Mouse (Mus musculus) Patski (cell line): ENCODE data around the gene Gm11541. TPM values are rescaled to one million over a fixed set of nuclear protein-coding genes. Genes with fewer than 3 reads are reported as not detected.

Experiments used
- ATAC-seq: fragments of 100-300 bp; one replicate; pipeline ENCODE4 v1.8.0; 2021
- CTCF ChIA-PET: fragments of 350-600 bp; sonication (Branson Sonifier 250); formaldehyde crosslinking; loops from one replicate; lab custom pipeline; 2022; ENCODE audit warnings: inconsistent platforms; lab: Charles Lee
- POLR2A ChIA-PET: fragments of 350-600 bp; sonication (Branson Sonifier 250); formaldehyde crosslinking; loops from one replicate; lab custom pipeline; 2022; ENCODE audit warnings: antibody characterized with exemption, inconsistent platforms; lab: Charles Lee
- DNase-seq: peaks from one replicate; pipeline ENCODE4 v3.0.0-alpha.2; 2011; ENCODE audit warnings: low read depth, low spot score
- H3K27me3 ChIP-seq: fragments of 371-371 bp; one replicate; pipeline ENCODE4 v1.5.1; 2021
- CTCF ChIP-seq: fragments of 100-300 bp; IDR thresholded peaks from one replicate; pipeline ENCODE4 v1.5.1; 2021
- in situ Hi-C: fragments of 300-500 bp; cut with MboI; formaldehyde crosslinking; loops from 3 replicates; pipeline ENCODE4 v1.11.1; 2018; ENCODE audit warnings: low pct_unique_long_range_greater_than_20kb, mixed read lengths
- polyA plus RNA-seq: library from polyadenylated mRNA; unstranded; gene quantifications from one replicate; pipeline ENCODE4 v1.2.3, GENCODE M21; 2021

Gm11541 gene
- polyA plus RNA-seq: not detected

DNA sequence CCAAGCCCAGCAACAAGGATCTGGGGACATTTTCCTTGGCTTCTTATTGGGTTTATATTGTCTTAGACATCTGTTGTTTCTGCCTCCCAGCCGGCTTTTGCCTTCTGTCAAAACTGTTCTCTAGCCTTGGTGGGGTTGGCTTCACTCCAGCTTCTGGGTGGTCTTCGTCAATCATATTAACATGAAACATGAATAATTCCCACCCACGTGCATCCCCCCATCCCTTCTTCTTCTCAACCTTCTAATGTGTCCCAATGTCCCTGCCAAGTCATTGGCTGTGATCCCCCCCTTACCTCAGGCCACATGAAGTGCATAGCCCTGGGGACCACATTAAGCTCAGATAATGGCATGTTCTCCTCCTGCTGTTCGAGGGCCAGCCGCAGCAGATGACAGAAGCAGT, at the start of gene Gm11541:
Gene Gm11541 (minus strand): TSS at position 28 of the 400 bp plus-strand sequence.
- in situ Hi-C loops: no loop called here
- POLR2A ChIA-PET: no interaction called here
- no peak for TF ChIP-seq CTCF
- ATAC-seq (no peak), DNase-seq (no peak)
- CTCF ChIA-PET: interaction anchor here (1.7 kb wide), 1 partner anchor 17 kb away, joined by 4 read pairs; no protein-coding TSS in a partner anchor
- no peaks in the 10 kb centered on the region for H3K27me3 ChIP-seq

- no peak for ATAC-seq
- in situ Hi-C loops: no loop called here
- no peak for TF ChIP-seq CTCF
- ChIA-PET POLR2A (no interaction called here), CTCF (no interaction called here)
- peaks cover 22% of the 10 kb centered on the region for H3K27me3 ChIP-seq
- no peak for DNase-seq
Observed at GRCm38 (mm10) chr11:94752946-94753713, 48.8 kb upstream of the Gm11541 start.

DNA sequence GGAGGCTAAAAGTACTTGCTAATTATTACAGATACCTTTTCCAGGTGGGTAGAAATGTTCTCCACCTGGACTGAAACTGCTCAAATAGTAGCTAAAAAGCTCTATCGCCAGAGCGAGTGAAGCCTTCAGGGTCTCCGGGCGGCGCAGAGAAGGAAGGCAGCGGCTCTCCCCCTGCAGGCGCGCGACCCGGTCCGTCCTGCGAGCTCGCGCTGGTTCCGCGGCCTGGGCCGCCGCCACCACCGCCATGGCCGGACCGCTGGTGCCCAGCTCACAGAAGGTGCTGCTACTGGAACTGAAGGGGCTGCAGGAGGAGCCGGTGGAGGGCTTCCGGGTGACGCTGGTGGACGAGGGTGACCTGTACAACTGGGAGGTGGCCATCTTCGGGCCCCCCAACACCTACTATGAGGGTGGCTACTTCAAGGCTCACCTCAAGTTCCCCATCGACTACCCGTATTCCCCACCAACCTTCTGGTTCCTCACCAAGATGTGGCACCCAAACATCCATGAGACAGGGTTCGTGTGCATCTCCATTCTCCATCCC, 37.5 kb upstream of the Gm11541 start, which contains the start of gene Cdc34b:
Gene Cdc34b (plus strand): TSS at position 51 of the 541 bp plus-strand sequence.
- in situ Hi-C loops: no loop called here
- POLR2A ChIA-PET: interaction anchor here (0.6 kb wide), 1 partner anchor 14 kb away, joined by 3 read pairs; no protein-coding TSS in a partner anchor
- ATAC-seq: no peak
- CTCF ChIA-PET: interaction anchor here (0.6 kb wide), 1 partner anchor 11 kb away, joined by 4 read pairs; no protein-coding TSS in a partner anchor
- no peak for DNase-seq
- peaks cover 35% of the 10 kb centered on the region for H3K27me3 ChIP-seq
- TF ChIP-seq CTCF: no peak

DNA sequence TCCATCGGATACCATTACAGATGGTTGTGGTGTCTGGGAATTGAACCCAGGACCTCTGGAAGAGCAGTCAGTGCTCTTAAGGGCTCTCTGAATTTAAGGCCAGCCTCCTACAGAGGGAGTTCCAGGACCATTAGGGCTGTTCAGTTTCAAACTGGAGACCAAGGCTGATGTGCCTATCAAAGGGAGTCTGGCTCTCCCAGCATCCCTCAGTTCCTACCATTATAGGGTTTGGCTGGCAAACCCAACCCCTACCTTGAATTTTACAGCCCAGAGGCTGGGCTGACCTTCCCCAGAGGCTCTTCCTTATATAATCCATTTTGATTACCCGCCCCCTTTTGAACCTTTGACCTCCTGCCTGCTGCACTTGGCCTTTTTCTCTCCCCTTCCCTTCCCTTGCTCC, 31.4 kb upstream of the Gm11541 start:
- no peak for ATAC-seq
- TF ChIP-seq CTCF: no peak
- CTCF ChIA-PET: no interaction called here
- in situ Hi-C loops: no loop called here
- POLR2A ChIA-PET: no interaction called here
- no peak for DNase-seq
- peaks cover 15% of the 10 kb centered on the region for H3K27me3 ChIP-seq

DNA sequence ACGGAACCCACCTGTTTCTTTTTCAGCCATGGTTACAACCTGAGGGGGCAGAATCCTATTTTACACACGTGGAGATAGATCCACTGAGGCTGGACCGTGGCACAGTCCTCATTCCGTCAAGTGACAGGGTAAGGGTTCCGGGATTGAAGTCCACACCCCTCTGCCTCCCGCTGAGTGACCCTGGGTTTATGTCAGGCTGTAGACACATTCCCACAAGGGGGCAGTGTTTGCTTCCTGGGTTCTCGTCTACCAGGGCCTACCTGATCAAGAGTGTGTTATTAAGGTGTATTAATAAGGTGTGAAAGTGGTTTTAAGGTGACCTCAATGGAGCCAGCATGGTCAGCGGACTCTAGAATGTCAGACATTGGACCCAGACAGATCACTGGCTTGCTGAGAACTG, 28.5 kb upstream of the Gm11541 start:
- POLR2A ChIA-PET: no interaction called here
- in situ Hi-C loops: no loop called here
- CTCF ChIA-PET: no interaction called here
- ATAC-seq (no peak), DNase-seq (no peak)
- TF ChIP-seq CTCF: peak; percentile 41
- H3K27me3 ChIP-seq: peaks cover 7% of the 10 kb centered on the region

- H3K27me3 ChIP-seq: peaks cover 6% of the 10 kb centered on the region
- in situ Hi-C loops: no loop called here
- CTCF ChIA-PET: interaction anchor here (1.7 to 2.8 kb wide), 4 partner anchors 10 to 107 kb away, joined by 4 to 33 read pairs (median 14); partner anchors contain the start of gene Cdc34b
- DNase-seq (no peak), ATAC-seq (no peak)
- POLR2A ChIA-PET: interaction anchor here (1.0 kb wide), 1 partner anchor 259 kb away, joined by 3 read pairs; the partner anchor contains the start of gene Ppp1r9b
- TF ChIP-seq CTCF: no peak
Observed at GRCm38 (mm10) chr11:94731229-94731628, 26.9 kb upstream of the Gm11541 start.

DNA sequence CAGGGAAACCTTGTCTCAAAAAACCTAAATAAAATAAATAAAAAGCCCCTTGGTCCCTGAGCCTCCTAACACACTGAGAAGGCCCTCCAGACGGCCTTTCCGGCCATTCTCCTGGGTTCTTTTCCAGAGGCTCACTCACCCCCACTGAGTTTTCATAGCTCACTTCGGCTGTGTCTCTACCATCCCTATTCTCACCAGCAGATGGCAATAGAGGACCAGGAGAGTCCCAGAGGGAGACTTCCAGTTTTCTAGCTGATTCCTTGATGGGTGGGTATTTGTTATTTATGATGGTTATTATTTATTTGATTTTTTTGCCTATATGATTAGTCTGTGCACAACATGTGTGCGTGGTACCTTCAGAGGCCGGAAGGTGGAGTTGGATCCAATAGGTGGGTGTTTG, 26.0 kb upstream of the Gm11541 start:
- ChIA-PET CTCF (interaction anchor here (0.6 to 2.8 kb wide), 13 partner anchors 10 to 206 kb away, joined by 3 to 33 read pairs (median 4); partner anchors contain the start of genes Cdc34b and Xylt2), POLR2A (no interaction called here)
- peak; percentile 85 for TF ChIP-seq CTCF
- H3K27me3 ChIP-seq: no peaks in the 10 kb centered on the region
- no peak for ATAC-seq
- in situ Hi-C loops: no loop called here
- DNase-seq: no peak

DNA sequence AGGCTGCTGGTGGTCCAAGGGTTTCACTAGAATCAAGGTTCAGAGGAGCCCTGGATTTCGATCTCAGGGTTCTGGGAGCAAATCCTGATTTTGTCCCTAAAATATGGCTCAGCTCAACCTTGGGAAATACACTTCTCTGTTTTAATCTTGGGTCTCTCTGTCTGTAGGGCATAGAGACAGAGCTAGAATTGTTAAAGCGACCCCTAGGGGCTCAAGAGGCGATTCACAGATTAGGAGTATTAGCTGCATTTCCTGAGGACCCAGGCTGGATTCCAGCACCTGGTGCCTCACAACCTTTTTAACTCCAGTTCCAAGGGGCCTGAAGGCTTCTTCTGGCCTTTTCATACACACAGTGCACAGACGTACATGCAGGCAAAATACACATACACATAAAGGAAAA, 25.3 kb upstream of the Gm11541 start:
- TF ChIP-seq CTCF: peak; percentile 34
- in situ Hi-C loops: no loop called here
- no peaks in the 10 kb centered on the region for H3K27me3 ChIP-seq
- DNase-seq: no peak
- CTCF ChIA-PET: interaction anchor here (0.6 to 2.8 kb wide), 13 partner anchors 10 to 207 kb away, joined by 3 to 33 read pairs (median 4); partner anchors contain the start of genes Cdc34b and Xylt2
- POLR2A ChIA-PET: no interaction called here
- ATAC-seq: no peak

GRCm38 (mm10) chr11:94728545-94728944, 24.2 kb upstream of the Gm11541 start:
- DNase-seq: no peak
- peaks cover 3% of the 10 kb centered on the region for H3K27me3 ChIP-seq
- in situ Hi-C loops: no loop called here
- TF ChIP-seq CTCF: no peak
- POLR2A ChIA-PET: interaction anchor here (1.0 kb wide), 1 partner anchor 9 kb away, joined by 3 read pairs; no protein-coding TSS in a partner anchor
- no peak for ATAC-seq
- CTCF ChIA-PET: interaction anchor here (1.0 to 1.3 kb wide), 2 partner anchors 9 to 18 kb away, joined by 3 read pairs; no protein-coding TSS in a partner anchor

GRCm38 (mm10) chr11:94727306-94727705, 23.0 kb upstream of the Gm11541 start:
- no peak for TF ChIP-seq CTCF
- ChIA-PET POLR2A (interaction anchor here (0.6 kb wide), 1 partner anchor 14 kb away, joined by 3 read pairs; the partner anchor contains the start of gene Cdc34b), CTCF (interaction anchor here (1.3 kb wide), 1 partner anchor 7 kb away, joined by 3 read pairs; no protein-coding TSS in a partner anchor)
- in situ Hi-C loops: no loop called here
- ATAC-seq (no peak), DNase-seq (no peak)
- H3K27me3 ChIP-seq: peaks cover 3% of the 10 kb centered on the region
